Mouse (Mus musculus): ENCODE results near the gene Pnma1.

Gene Pnma1

GRCm38 (mm10) chr12:84178652-84179445, 30.6 kb upstream of the Pnma1 start:
- in situ Hi-C loops (cut with MboI, MseI) = loop anchor here (10.0 to 25.0 kb wide), 2 partner anchors 1096 to 1283 kb away; partner anchors contain the start of genes Fos and Mlh3

GRCm38 (mm10) chr12:84178052-84178451, 29.8 kb upstream of the Pnma1 start:
- in situ Hi-C loops (cut with MboI, MseI) = loop anchor here (10.0 to 25.0 kb wide), 2 partner anchors 1097 to 1284 kb away; partner anchors contain the start of genes Fos and Mlh3

- in situ Hi-C loops (cut with MboI, MseI) = loop anchor here (10.0 to 25.0 kb wide), 2 partner anchors 1098 to 1285 kb away; partner anchors contain the start of genes Fos and Mlh3
These were observed 28.8 kb upstream of the Pnma1 start for GRCm38 (mm10) chr12:84176886-84177765.

DNA sequence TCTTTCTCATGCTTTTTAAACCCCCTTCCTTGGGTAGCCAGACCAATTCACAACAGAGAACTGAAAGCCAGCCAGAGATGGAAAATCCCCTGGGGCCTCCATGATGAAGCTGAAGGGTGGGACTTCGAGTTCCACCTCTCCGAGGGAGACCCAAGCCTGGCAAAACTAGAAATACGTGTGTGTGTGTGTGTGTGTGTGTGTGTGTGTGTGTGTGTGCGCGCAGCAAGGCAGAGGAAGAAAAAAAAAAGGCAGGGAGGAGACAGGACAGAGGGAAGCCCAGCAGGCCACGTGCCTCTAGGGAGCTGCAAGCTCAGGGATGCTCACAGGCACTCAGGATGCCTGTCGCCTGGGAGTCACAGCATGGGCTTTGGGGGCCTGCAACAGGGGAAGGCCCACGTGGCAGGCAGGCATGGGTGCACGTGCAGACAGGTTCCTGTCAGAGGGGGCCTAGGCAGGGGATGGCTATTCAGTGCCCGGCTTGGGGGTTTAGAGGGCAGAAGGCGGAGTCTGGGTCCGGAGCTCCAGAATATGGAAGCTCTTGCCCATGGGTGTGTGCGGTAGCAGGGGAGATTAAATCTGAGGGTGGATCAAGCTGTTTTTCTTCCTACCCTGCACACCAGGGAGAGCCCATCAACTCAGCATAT, 28.0 kb upstream of the Pnma1 start:
- in situ Hi-C loops (cut with MboI, MseI) = loop anchor here (10.0 to 25.0 kb wide), 2 partner anchors 1099 to 1286 kb away; partner anchors contain the start of genes Fos and Mlh3

- in situ Hi-C loops (cut with MboI, MseI) = loop anchor here (10.0 to 25.0 kb wide), 2 partner anchors 1099 to 1287 kb away; partner anchors contain the start of genes Fos and Mlh3
These were observed 27.4 kb upstream of the Pnma1 start for GRCm38 (mm10) chr12:84175659-84176061.

GRCm38 (mm10) chr12:84174871-84175270, 26.6 kb upstream of the Pnma1 start:
- in situ Hi-C loops (cut with MboI, MseI) = loop anchor here (10.0 to 25.0 kb wide), 2 partner anchors 1100 to 1287 kb away; partner anchors contain the start of genes Fos and Mlh3

GRCm38 (mm10) chr12:84174190-84174811, 26.0 kb upstream of the Pnma1 start:
- in situ Hi-C loops (cut with MboI, MseI) = loop anchor here (10.0 kb wide), 1 partner anchor 1100 kb away; the partner anchor contains the start of gene Mlh3

DNA sequence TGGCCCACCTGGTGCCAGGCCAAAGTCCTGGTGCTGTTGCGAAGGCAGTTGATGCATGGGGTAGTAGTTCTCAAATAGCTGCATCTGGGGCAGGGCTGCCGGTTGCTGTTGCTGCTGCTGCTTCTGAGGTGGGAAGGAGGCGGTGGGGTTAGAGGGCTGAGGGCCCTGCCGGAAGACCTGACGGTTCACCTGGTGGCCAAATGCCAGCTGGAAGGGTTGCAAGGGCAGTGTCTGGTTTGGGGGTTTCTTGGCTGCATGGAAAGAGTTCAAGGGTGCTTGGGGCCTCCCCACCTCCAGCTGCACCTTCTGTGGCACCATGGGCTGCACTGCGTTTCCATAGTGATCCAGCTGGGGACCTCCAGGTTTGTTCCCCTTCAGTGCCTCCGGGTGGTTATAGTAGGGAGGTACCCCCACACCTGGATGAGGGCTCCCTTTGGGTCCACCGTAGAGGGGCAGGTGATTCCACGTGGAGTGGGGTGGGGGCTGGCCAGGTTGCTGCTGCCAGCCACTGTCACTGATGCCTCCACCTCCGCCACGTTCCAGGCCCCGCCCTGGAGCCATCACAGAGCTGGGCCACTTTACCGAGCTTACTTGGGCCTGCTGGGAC, 25.1 kb upstream of the Pnma1 start:
- in situ Hi-C loops (cut with MboI, MseI) = loop anchor here (10.0 kb wide), 1 partner anchor 1101 kb away; the partner anchor contains the start of gene Mlh3

GRCm38 (mm10) chr12:84172862-84173261, 24.6 kb upstream of the Pnma1 start:
- in situ Hi-C loops (cut with MboI, MseI) = loop anchor here (10.0 kb wide), 1 partner anchor 1102 kb away; the partner anchor contains the start of gene Mlh3

DNA sequence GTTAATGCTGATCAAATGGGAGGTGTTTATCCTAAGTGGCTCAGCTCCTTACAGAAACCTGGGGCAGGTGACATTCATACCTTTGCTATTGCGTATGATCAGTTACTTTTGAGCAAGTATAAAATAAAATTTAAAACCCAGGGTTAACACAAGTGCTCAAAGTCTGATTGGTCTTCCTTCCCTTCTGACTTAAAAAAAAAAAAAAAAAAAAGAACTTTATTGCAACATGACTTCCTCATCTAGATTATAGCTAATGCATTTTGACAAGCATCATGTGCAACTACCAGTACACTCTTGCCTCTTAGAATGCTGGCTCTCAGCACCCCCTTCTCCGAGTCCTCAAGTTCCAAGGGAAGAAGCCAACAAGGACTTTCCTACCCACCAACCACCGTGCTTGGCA, 23.9 kb upstream of the Pnma1 start:
- in situ Hi-C loops (cut with MboI, MseI) = loop anchor here (10.0 kb wide), 1 partner anchor 1103 kb away; the partner anchor contains the start of gene Mlh3

- in situ Hi-C loops (cut with MboI, MseI) = loop anchor here (10.0 kb wide), 1 partner anchor 1104 kb away; the partner anchor contains the start of gene Mlh3
These were observed 22.3 kb upstream of the Pnma1 start for GRCm38 (mm10) chr12:84170610-84171009.

GRCm38 (mm10) chr12:84165631-84166373, 17.5 kb upstream of the Pnma1 start:
- in situ Hi-C loops (cut with MboI, MseI) = no loop called here

DNA sequence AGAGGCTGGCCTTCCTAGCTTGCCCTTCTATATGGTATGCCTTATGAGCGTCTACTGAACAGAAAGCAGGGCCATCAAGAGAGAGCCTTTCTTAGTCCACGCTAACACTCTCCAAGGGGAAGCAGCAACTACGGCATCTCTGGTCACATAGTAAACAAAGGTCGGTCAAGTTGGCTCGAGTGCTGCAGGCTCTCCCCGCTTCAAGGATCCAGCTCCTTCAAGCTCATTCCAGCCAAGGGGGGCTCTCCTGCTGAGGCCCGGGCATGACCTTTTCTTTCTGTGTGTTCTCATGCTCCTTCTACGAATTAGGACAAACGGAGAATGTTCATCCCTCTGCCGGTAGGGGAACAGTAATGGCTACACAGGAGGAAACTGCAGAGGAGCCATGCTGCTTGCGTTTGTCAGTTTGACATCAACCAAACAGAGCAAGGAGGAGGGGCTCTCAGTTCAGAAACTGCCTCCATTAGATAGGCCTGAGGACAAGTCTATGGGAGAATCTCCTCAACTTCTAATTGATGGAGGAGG, 15.4 kb upstream of the Pnma1 start:
- in situ Hi-C loops (cut with MboI, MseI) = loop anchor here (5.0 kb wide), 1 partner anchor 89 kb away; no protein-coding TSS in a partner anchor

DNA sequence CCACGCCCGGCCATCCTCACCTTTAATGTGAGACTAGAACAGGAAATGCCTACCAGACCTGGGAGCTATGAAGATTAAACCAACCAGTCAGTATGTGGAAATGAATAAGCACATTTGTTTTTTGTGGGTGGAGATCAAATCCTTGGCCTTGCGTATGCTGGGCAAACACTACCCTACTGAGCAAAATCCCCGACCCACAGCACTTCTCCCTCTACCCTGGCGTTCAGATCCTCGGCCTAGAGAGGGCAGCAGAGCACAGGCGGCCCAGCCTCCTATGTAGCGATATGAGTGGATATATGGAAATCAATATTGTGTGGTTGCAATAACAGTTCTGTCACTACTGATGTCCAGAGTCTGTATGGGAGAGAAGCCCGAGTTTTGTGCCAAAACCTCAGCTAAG, 14.8 kb upstream of the Pnma1 start:
- in situ Hi-C loops (cut with MboI, MseI) = loop anchor here (5.0 kb wide), 1 partner anchor 89 kb away; no protein-coding TSS in a partner anchor

GRCm38 (mm10) chr12:84161616-84162433, 13.5 kb upstream of the Pnma1 start:
- in situ Hi-C loops (cut with MboI, MseI) = loop anchor here (5.0 kb wide), 1 partner anchor 90 kb away; no protein-coding TSS in a partner anchor

DNA sequence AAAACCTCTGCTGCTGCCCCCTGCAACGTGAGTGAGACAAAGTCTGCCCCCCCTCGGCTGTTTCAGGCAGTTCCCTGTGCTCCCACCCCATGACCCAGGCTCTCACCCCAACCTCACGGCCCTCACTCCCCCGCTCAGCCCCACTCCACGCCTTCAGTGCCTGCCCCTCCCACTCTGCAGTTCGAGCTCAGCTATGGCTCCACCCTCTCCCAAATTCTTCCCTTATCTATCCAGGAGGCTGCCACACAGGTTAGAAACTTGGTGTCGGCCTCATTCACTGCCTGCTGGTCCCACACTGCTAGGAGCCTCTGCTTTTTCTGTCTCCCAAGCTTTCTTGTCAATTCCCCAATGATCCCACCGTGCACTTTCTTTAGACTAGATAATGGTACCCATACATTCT, 12.8 kb upstream of the Pnma1 start:
- in situ Hi-C loops (cut with MboI, MseI) = loop anchor here (5.0 kb wide), 1 partner anchor 91 kb away; no protein-coding TSS in a partner anchor

- in situ Hi-C loops (cut with MboI, MseI) = loop anchor here (5.0 kb wide), 1 partner anchor 92 kb away; no protein-coding TSS in a partner anchor
These were observed 12.2 kb upstream of the Pnma1 start for GRCm38 (mm10) chr12:84160491-84160890.

DNA sequence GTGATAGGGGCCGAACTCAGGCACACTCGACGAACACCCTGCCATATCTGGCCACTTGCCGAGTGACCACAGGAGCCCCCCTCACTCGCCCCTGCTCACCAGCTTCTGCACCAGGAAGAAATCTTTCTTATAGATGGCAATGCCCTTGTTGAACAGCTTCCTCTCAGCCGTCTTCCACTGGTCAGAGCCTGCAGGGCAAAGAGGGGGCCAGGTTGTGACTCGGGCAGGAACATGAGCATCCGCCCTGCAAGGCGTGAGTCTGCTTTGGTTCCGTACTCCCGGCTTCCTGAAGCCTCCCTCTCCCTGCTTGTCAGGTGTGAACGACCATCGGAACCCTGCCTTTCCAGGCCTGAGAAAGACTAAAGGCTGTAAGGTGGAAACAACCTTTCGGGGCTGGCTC, 9.9 kb upstream of the Pnma1 start:
- in situ Hi-C loops (cut with MboI, MseI) = no loop called here

Measured in T-helper 2 cell (primary cell).